Mouse (Mus musculus) kidney, postnatal 0 days (tissue): ENCODE measurements around the gene Leprot. TPM values are rescaled to one million over a fixed set of nuclear protein-coding genes. Genes with fewer than 3 reads are reported as not detected.

ENCODE experiments used
- ATAC-seq: fragments of 200-750 bp; cut with Nextera tagmentation; replicated peaks from 2 replicates; pipeline ENCODE4 v1.8.0; 2017; ENCODE audit warnings: low read depth, moderate number of reproducible peaks, moderate TSS enrichment, moderate library complexity; ENCODE audit not compliant: low FRiP score
- DNase-seq: peaks from one replicate; pipeline ENCODE4 v3.0.0-alpha.2; 2016; ENCODE audit warnings: low spot score
- H3K27ac ChIP-seq: fragments of 300-500 bp; sonication (generic); 2 replicates; pipeline ENCODE4 v1.5.1; 2014; ENCODE audit warnings: mild to moderate bottlenecking
- H3K27me3 ChIP-seq: fragments of 300-500 bp; sonication (generic); 2 replicates; pipeline ENCODE4 v1.6.1; 2014; ENCODE audit warnings: low read length, mixed read lengths; ENCODE audit not compliant: insufficient read depth
- H3K36me3 ChIP-seq: fragments of 300-500 bp; sonication (generic); 2 replicates; pipeline ENCODE4 v1.6.1; 2014; ENCODE audit warnings: low read length, mixed read lengths; ENCODE audit not compliant: insufficient read depth
- H3K4me1 ChIP-seq: fragments of 300-500 bp; sonication (generic); replicated peaks from 2 replicates; pipeline ENCODE4 v1.6.1; 2014; ENCODE audit warnings: antibody characterized with exemption, low read length, mixed read lengths; ENCODE audit not compliant: insufficient read depth
- H3K4me2 ChIP-seq: fragments of 300-500 bp; sonication (generic); 2 replicates; pipeline ENCODE4 v1.6.1; 2014; ENCODE audit warnings: mild to moderate bottlenecking, low read length, moderate library complexity, mixed read lengths
- H3K4me3 ChIP-seq: fragments of 300-500 bp; sonication (generic); replicated peaks from 2 replicates; pipeline ENCODE4 v1.5.1; 2014; ENCODE audit warnings: low read depth, low read length
- H3K9ac ChIP-seq: fragments of 300-500 bp; sonication (generic); 2 replicates; pipeline ENCODE4 v1.6.1; 2014; ENCODE audit warnings: low read depth, low read length
- H3K9me3 ChIP-seq: fragments of 300-500 bp; sonication (generic); replicated peaks from 2 replicates; pipeline ENCODE4 v1.6.1; 2016; ENCODE audit warnings: low read length, inconsistent platforms, mixed read lengths
- CTCF ChIP-seq: IDR thresholded peaks from 2 replicates; pipeline ENCODE4 v1.5.1; 2016; ENCODE audit warnings: antibody characterized with exemption, low read depth, mild to moderate bottlenecking, moderate library complexity
- WGBS: fragments of 180-500 bp; shearing (Covaris S2); extraction: QIAGEN DNeasy Blood & Tissue Kit; methylation state at CpG from one replicate; pipeline ENCODE4 v1.1.7; 2014; 5-methylcytosine and 5-hydroxymethylcytosine counted together
- polyA plus RNA-seq: library from polyadenylated mRNA; unstranded; fragments of >200 nt; fragmentation: Nextera tagmentation; extraction: Ambion mirVana; gene quantifications from 2 replicates; pipeline ENCODE4 v1.2.1, GENCODE M21; 2015

Leprot gene
- polyA plus RNA-seq, 1 experiment from 2014 or later, result 113 TPM

DNA sequence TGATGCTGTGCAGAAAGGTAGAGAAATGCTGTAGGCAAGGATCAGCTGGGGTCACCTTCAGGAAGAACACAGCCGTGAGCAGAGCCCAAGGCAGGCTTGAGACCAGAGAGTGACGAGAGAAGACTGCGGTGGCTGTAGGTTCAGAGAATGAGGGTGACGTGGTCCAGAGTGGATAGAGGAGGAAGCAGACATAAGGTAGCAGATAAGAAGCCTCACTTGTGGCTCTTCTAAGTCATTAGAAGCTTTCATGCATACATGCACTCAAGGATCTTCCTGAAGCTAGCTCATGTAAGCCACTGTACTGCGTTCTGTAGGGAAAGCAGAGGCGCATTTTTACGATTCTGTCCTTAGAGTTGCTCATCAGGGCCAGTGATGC is 7.9 kb downstream of the Leprot start:
- ATAC-seq, result no peak
- WGBS, result 92% methylated on average over 7 of the region's 7 CpGs

DNA sequence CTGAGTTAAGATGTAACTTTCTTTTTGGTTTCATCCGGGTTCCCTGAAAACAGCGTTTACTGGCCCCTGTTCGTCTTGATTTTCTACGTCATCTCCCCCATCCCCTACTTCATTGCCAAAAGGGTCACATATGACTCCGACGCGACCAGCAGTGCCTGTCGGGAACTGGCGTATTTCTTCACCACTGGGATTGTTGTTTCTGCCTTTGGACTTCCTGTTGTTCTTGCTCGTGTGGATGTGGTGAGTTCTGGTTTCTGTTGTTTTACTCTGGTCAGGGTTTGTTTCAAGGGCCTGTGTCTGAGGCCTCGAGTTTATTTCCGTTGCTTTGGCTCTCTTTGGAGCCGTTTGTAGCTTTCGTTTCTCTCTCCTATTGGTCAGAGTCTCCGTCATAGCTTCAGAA is 8.5 kb downstream of the Leprot start:
- Histone ChIP-seq H3K4me2 (no peak overlapping the region), H3K27me3 (no peaks in the 10 kb centered on the region), H3K36me3 (peaks cover 9% of the 10 kb centered on the region; the same call in 1 of the 2 replicates), H3K27ac (no peak overlapping the region), H3K4me1 (no peaks in the 10 kb centered on the region), H3K4me3 (no peak overlapping the region), H3K9me3 (no peaks in the 10 kb centered on the region), H3K9ac (no peak overlapping the region)
- no peak for DNase-seq
- 69% methylated on average over 15 of the region's 15 CpGs for WGBS
- no peak for ATAC-seq
- TF ChIP-seq CTCF, result no peak

More for the DNA sequence above, 7.9 kb downstream of the Leprot start:
- Histone ChIP-seq H3K27me3 (no peaks in the 10 kb centered on the region), H3K4me2 (no peak overlapping the region), H3K4me1 (no peaks in the 10 kb centered on the region), H3K27ac (no peak overlapping the region), H3K4me3 (no peak overlapping the region), H3K9ac (no peak overlapping the region), H3K9me3 (no peaks in the 10 kb centered on the region), H3K36me3 (0 out of 2 replicates have a peak, but pooled peaks cover 9% of the 10 kb centered on the region)
- TF ChIP-seq CTCF, result no peak
- DNase-seq, result no peak

DNA sequence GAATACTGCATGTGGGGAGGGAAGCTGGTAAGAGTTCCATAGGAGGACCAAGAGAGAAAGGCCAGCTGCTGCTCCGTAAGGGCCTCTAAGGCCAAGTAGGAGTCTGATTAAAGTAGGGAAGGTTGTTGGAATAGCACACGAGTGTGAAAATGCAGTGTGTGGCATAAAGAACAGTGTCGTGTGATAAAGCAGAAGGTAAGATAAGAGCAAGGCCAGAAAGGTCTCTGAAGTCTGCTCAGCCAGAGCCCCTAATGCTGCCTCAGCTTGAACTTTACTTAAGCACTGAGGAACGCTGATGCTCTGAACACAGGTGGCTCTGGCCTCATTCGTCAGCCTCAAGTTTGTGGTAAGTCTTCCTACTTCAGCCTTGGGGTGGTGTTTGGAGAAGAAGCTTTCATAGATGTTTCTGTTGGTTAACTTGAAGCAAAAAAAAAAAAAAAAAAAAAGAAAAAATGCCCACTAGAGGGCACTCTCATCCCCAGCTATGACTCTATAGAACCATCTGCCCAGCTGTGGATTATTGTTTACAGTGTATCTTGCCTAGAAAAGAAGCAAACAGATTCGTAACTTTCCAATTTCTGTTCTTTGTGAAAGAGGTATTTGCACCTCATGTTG is 9.5 kb downstream of the Leprot start:
- Histone ChIP-seq H3K36me3 (peaks cover 15% of the 10 kb centered on the region; the same call in 1 of the 2 replicates), H3K9ac (no peak overlapping the region), H3K4me2 (no peak overlapping the region), H3K4me1 (no peaks in the 10 kb centered on the region), H3K4me3 (no peak overlapping the region), H3K27me3 (no peaks in the 10 kb centered on the region), H3K27ac (no peak overlapping the region), H3K9me3 (no peaks in the 10 kb centered on the region)
- 61% methylated on average over 6 of the region's 6 CpGs for WGBS
- DNase-seq (peak; percentile 67), ATAC-seq (no peak)
- peak; percentile 73 for TF ChIP-seq CTCF

DNA sequence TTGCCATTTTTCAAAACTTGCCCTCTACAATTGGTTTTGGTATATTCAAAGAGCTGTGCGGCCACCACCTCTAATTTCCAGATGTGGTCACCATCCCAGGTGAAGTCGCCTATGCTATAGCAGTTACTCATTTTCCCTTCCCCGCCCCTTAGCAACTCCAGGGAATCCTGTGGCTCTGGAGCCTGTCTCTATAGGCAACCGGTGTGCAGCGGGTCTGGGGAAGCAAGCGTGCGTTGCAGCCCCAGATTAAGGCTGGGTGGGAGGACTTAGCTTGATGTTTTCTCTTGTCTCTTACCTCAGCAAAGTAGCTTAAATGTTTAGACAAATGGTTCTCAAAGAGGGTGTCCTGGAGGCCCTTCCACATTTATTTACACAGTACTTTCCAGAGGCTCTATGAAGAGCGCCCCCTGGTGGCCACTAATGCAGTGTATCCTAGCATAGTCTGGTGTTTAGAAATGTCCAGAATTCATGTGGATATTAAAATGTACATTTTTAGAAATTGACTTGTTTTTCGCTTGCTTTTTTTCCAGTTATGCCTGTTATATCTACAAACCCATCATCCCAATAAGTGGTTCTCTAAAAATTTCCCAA is 16.7 kb downstream of the Leprot start:
- Histone ChIP-seq H3K9ac (no peak overlapping the region), H3K9me3 (no peaks in the 10 kb centered on the region), H3K27me3 (no peaks in the 10 kb centered on the region), H3K4me1 (no peaks in the 10 kb centered on the region), H3K4me2 (no peak overlapping the region), H3K27ac (no peak overlapping the region), H3K4me3 (no peak overlapping the region), H3K36me3 (peaks cover 19% of the 10 kb centered on the region)
- WGBS, result 69% methylated on average over 9 of the region's 9 CpGs
- no peak for ATAC-seq
- peak; percentile 73 for TF ChIP-seq CTCF
- DNase-seq, result peak; percentile 34

DNA sequence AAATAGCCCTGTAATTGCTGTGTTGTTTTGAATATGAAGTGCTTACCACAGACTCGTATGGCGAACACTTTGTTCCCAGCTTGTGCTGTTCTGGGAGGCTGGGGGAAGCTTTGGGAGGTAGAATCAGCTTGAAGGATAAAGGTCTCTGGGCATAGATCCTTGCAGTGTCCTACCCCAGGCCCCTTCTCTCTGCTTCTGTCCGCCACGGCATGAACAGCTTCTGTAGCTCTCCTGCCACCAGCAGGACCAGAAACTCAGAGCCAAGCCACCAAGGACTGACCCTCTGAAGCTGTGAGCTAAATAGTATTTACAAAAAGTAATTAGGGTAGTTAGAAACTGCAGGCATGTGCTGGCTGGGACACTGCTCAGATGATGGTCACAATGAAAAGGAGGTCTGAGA is 17.2 kb downstream of the Leprot start:
- 92% methylated on average over 4 of the region's 4 CpGs for WGBS
- H3K4me3 ChIP-seq, result no peak overlapping the region
- H3K9ac ChIP-seq, result no peak overlapping the region
- H3K4me1 ChIP-seq, result no peaks in the 10 kb centered on the region
- no peaks in the 10 kb centered on the region for H3K27me3 ChIP-seq
- H3K36me3 ChIP-seq, result peaks cover 14% of the 10 kb centered on the region
- DNase-seq (no peak), ATAC-seq (no peak)
- no peak overlapping the region for H3K4me2 ChIP-seq
- no peak overlapping the region for H3K27ac ChIP-seq
- TF ChIP-seq CTCF, result no peak
- no peaks in the 10 kb centered on the region for H3K9me3 ChIP-seq

GRCm38 (mm10) chr4:101669161-101669560 is 21.6 kb downstream of the Leprot start:
- Histone ChIP-seq H3K27me3 (no peaks in the 10 kb centered on the region), H3K9me3 (no peaks in the 10 kb centered on the region)
- no peak for TF ChIP-seq CTCF

More at GRCm38 (mm10) chr4:101669161-101669560, 21.6 kb downstream of the Leprot start:
- Histone ChIP-seq H3K4me3 (no peak overlapping the region), H3K4me2 (no peak overlapping the region), H3K4me1 (no peaks in the 10 kb centered on the region), H3K27ac (no peak overlapping the region), H3K36me3 (no peaks in the 10 kb centered on the region), H3K9ac (no peak overlapping the region)
- ATAC-seq, result no peak
- WGBS, result 65% methylated on average over 5 of the region's 5 CpGs
- no peak for DNase-seq
